Mouse (Mus musculus): Measurements from ENCODE around the gene Fhl4. TPM values are rescaled to one million over a fixed set of nuclear protein-coding genes. Genes with fewer than 3 reads are reported as not detected.
A peak's percentile ranks its signal among the peaks of the same experiment; 100 is the strongest.

The Fhl4 gene
- polyA plus RNA-seq, 1 experiment from 2014 or later, result 1.2 TPM

DNA sequence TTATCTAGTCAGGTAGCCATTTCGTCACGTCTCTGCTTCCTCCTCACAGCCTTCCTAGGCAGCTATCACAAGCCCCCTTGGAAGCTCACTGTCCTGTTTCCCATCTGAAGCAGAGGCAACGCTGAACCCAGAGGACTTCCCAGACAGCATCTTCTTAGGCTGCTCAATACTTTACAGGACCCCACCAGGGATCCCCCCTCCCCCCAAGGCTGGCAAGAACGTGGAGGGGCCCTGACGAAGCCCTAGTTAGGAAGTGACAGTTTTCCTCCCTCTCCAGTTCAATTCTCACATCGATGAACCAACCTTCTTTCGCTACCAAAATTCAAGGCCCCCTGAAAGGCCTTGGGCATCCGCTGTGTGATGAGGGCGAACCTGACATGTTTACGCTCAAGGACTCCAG lies 454 bp downstream of the Fhl4 start:
- peak; percentile 12; the same call in 1 of the 2 replicates for ATAC-seq (replicated peaks; ENCODE audit: insufficient number of reproducible peaks, insufficient read depth, low FRiP score, low read depth)
- H3K4me2 ChIP-seq, result peak overlapping the region; percentile 83
- no peaks in the 10 kb centered on the region for H3K27me3 ChIP-seq
- H3K9me3 ChIP-seq (replicated peaks), result no peaks in the 10 kb centered on the region
- peak overlapping the region; percentile 93 for H3K27ac ChIP-seq
- H3K9ac ChIP-seq, result peak overlapping the region; percentile 91
- H3K4me1 ChIP-seq (replicated peaks), result peaks cover 16% of the 10 kb centered on the region
- 1% methylated on average over 10 of the region's 10 CpGs for WGBS
- H3K4me3 ChIP-seq, result peak overlapping the region; percentile 95
- no peaks in the 10 kb centered on the region for H3K36me3 ChIP-seq

- H3K27me3 ChIP-seq, result no peaks in the 10 kb centered on the region
- no peak overlapping the region for H3K4me3 ChIP-seq
- no peak overlapping the region for H3K27ac ChIP-seq
- no peak for ATAC-seq (replicated peaks; ENCODE audit: insufficient number of reproducible peaks, insufficient read depth, low FRiP score, low read depth)
- no peaks in the 10 kb centered on the region for H3K4me1 ChIP-seq (replicated peaks)
- 54% methylated on average over 4 of the region's 4 CpGs for WGBS
- no peaks in the 10 kb centered on the region for H3K36me3 ChIP-seq
- H3K9me3 ChIP-seq (replicated peaks), result no peaks in the 10 kb centered on the region
- H3K9ac ChIP-seq, result no peak overlapping the region
- no peak overlapping the region for H3K4me2 ChIP-seq
Observed at GRCm38 (mm10) chr10:85071605-85072152, 30.6 kb downstream of the Fhl4 start.

GRCm38 (mm10) chr10:85054876-85055275 lies 47.4 kb downstream of the Fhl4 start:
- no peak overlapping the region for H3K4me3 ChIP-seq
- no peaks in the 10 kb centered on the region for H3K27me3 ChIP-seq
- H3K4me1 ChIP-seq (replicated peaks), result no peaks in the 10 kb centered on the region
- H3K9me3 ChIP-seq (replicated peaks), result no peaks in the 10 kb centered on the region
- no peaks in the 10 kb centered on the region for H3K36me3 ChIP-seq
- 80% methylated on average over 2 of the region's 2 CpGs for WGBS
- ATAC-seq (replicated peaks; ENCODE audit: insufficient number of reproducible peaks, insufficient read depth, low FRiP score, low read depth), result no peak
- no peak overlapping the region for H3K27ac ChIP-seq
- no peak overlapping the region for H3K4me2 ChIP-seq
- no peak overlapping the region for H3K9ac ChIP-seq

- H3K27ac ChIP-seq, result no peak overlapping the region
- no peaks in the 10 kb centered on the region for H3K9me3 ChIP-seq (replicated peaks)
- 32% methylated on average over 4 of the region's 4 CpGs for WGBS
- no peaks in the 10 kb centered on the region for H3K4me1 ChIP-seq (replicated peaks)
- H3K4me3 ChIP-seq, result no peak overlapping the region
- no peaks in the 10 kb centered on the region for H3K36me3 ChIP-seq
- no peak overlapping the region for H3K4me2 ChIP-seq
- no peak overlapping the region for H3K9ac ChIP-seq
- no peak for ATAC-seq (replicated peaks; ENCODE audit: insufficient number of reproducible peaks, insufficient read depth, low FRiP score, low read depth)
- no peaks in the 10 kb centered on the region for H3K27me3 ChIP-seq
Observed at GRCm38 (mm10) chr10:85052451-85052850, 49.8 kb downstream of the Fhl4 start.

GRCm38 (mm10) chr10:85050668-85051208 lies 51.6 kb downstream of the Fhl4 start:
- no peak overlapping the region for H3K27ac ChIP-seq
- H3K4me2 ChIP-seq, result no peak overlapping the region
- H3K4me1 ChIP-seq (replicated peaks), result no peaks in the 10 kb centered on the region
- no peaks in the 10 kb centered on the region for H3K27me3 ChIP-seq
- ATAC-seq (replicated peaks; ENCODE audit: insufficient number of reproducible peaks, insufficient read depth, low FRiP score, low read depth), result no peak
- H3K36me3 ChIP-seq, result no peaks in the 10 kb centered on the region
- 48% methylated on average over 4 of the region's 4 CpGs for WGBS
- H3K4me3 ChIP-seq, result no peak overlapping the region
- no peaks in the 10 kb centered on the region for H3K9me3 ChIP-seq (replicated peaks)
- no peak overlapping the region for H3K9ac ChIP-seq

DNA sequence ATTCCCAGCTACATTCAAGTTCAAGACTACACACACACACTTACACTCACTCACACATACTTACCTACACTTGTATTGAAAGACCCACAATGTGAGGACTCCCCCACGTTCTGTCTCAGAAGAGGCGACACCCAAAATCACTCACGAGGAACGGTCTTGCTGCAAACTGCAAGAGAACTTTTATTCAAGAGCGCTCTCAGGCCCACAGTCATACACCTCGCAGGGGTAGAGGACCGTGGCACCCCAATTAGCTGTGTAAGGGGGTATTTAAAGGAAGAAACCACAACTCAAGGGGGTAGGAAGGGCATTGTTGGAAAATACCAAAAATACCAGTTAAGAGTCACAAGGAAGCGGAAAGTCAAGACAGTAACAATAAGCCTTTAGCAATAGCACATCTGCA lies 54.3 kb downstream of the Fhl4 start:
- Histone ChIP-seq H3K36me3 (no peaks in the 10 kb centered on the region), H3K4me3 (no peak overlapping the region), H3K27ac (no peak overlapping the region), H3K4me1 (replicated peaks) (peaks cover 10% of the 10 kb centered on the region; the same call in 1 of the 2 replicates), H3K27me3 (no peaks in the 10 kb centered on the region), H3K9ac (no peak overlapping the region), H3K9me3 (replicated peaks) (no peaks in the 10 kb centered on the region), H3K4me2 (no peak overlapping the region)
- WGBS, result 89% methylated on average over 8 of the region's 8 CpGs
- no peak for ATAC-seq (replicated peaks; ENCODE audit: insufficient number of reproducible peaks, insufficient read depth, low FRiP score, low read depth)

- Histone ChIP-seq H3K4me1 (replicated peaks) (peaks cover 10% of the 10 kb centered on the region; the same call in 1 of the 2 replicates), H3K36me3 (no peaks in the 10 kb centered on the region), H3K4me3 (no peak overlapping the region), H3K9ac (no peak overlapping the region), H3K9me3 (replicated peaks) (no peaks in the 10 kb centered on the region), H3K27ac (no peak overlapping the region), H3K4me2 (no peak overlapping the region), H3K27me3 (no peaks in the 10 kb centered on the region)
- ATAC-seq (replicated peaks; ENCODE audit: insufficient number of reproducible peaks, insufficient read depth, low FRiP score, low read depth), result no peak
- 28% methylated on average over 5 of the region's 5 CpGs for WGBS
Observed at GRCm38 (mm10) chr10:85046585-85046984, 55.7 kb downstream of the Fhl4 start.

Other genes starting within 250 kb of the Fhl4 start
- 13.6 and 16.1 TPM in 2 replicates for gene Ric8b, start 184.9 kb downstream of the Fhl4 start, polyA plus RNA-seq (2015; fragmentation: Nextera tagmentation; extraction: Ambion mirVana)
- 48.1 and 54.5 TPM in 2 replicates for gene Tmem263, start 132 bp upstream of the Fhl4 start, polyA plus RNA-seq (2015; fragmentation: Nextera tagmentation; extraction: Ambion mirVana)
- gene Mterf2, start 25.5 kb upstream of the Fhl4 start, polyA plus RNA-seq (2015; fragmentation: Nextera tagmentation; extraction: Ambion mirVana), result 12.2 and 12.5 TPM in 2 replicates
- gene Cry1, start 82.6 kb upstream of the Fhl4 start, polyA plus RNA-seq (2015; fragmentation: Nextera tagmentation; extraction: Ambion mirVana), result 15.7 and 20.1 TPM in 2 replicates

All from heart, embryonic 15.5 days (tissue).